Mouse (Mus musculus) kidney, embryonic 15.5 days (tissue): ENCODE results near the gene Plcxd2. TPM values are rescaled to one million over a fixed set of nuclear protein-coding genes. Genes with fewer than 3 reads are reported as not detected.

Experiments
- ATAC-seq: fragments of 200-750 bp; cut with Nextera tagmentation; replicated peaks from 2 replicates; pipeline ENCODE4 v1.8.0; 2017; ENCODE audit warnings: moderate TSS enrichment; ENCODE audit not compliant: low FRiP score
- H3K27ac ChIP-seq: fragments of 300-500 bp; sonication (generic); 2 replicates; pipeline ENCODE4 v1.5.1; 2015; ENCODE audit warnings: mild to moderate bottlenecking, inconsistent platforms
- H3K27me3 ChIP-seq: fragments of 300-500 bp; sonication (generic); 2 replicates; pipeline ENCODE4 v1.6.1; 2015; ENCODE audit warnings: inconsistent platforms
- H3K36me3 ChIP-seq: fragments of 300-500 bp; sonication (generic); 2 replicates; pipeline ENCODE4 v1.6.1; 2015; ENCODE audit warnings: inconsistent platforms
- H3K4me1 ChIP-seq: fragments of 300-500 bp; sonication (generic); 2 replicates; pipeline ENCODE4 v1.6.1; 2015; ENCODE audit warnings: inconsistent platforms
- H3K4me2 ChIP-seq: fragments of 300-500 bp; sonication (generic); 2 replicates; pipeline ENCODE4 v1.6.1; 2015; ENCODE audit warnings: moderate library complexity, mild to moderate bottlenecking, inconsistent platforms
- H3K4me3 ChIP-seq: fragments of 300-500 bp; sonication (generic); replicated peaks from 2 replicates; pipeline ENCODE4 v1.5.1; 2015; ENCODE audit warnings: mild to moderate bottlenecking, inconsistent platforms
- H3K9ac ChIP-seq: fragments of 300-500 bp; sonication (generic); 2 replicates; pipeline ENCODE4 v1.6.1; 2015; ENCODE audit warnings: mild to moderate bottlenecking, inconsistent platforms
- H3K9me3 ChIP-seq: fragments of 300-500 bp; sonication (generic); replicated peaks from 2 replicates; pipeline ENCODE4 v1.6.1; 2016; ENCODE audit warnings: inconsistent platforms
- WGBS: fragments of 180-500 bp; shearing (Covaris S2); methylation state at CpG from one replicate; pipeline ENCODE4 v1.1.7; 2015; ENCODE audit warnings: mixed read lengths; 5-methylcytosine and 5-hydroxymethylcytosine counted together
- polyA plus RNA-seq: library from polyadenylated mRNA; unstranded; fragments of >200 nt; fragmentation: Nextera tagmentation; extraction: Ambion mirVana; gene quantifications from 2 replicates; pipeline ENCODE4 v1.2.1, GENCODE M21; 2015

The Plcxd2 gene
- polyA plus RNA-seq, 1 experiment from 2014 or later = 1.5 TPM

GRCm38 (mm10) chr16:46009717-46010116 lies 301 bp downstream of the Plcxd2 start:
- Histone ChIP-seq H3K4me1 (peaks cover 16% of the 10 kb centered on the region), H3K27ac (peak overlapping the region; percentile 75; the same call in 1 of the 2 replicates), H3K9ac (peak overlapping the region; percentile 51), H3K4me3 (peak overlapping the region; percentile 68), H3K36me3 (no peaks in the 10 kb centered on the region), H3K4me2 (peak overlapping the region; percentile 90), H3K9me3 (no peaks in the 10 kb centered on the region), H3K27me3 (no peaks in the 10 kb centered on the region)
- no peak for ATAC-seq
- WGBS = 1% methylated on average over 13 of the region's 13 CpGs

DNA sequence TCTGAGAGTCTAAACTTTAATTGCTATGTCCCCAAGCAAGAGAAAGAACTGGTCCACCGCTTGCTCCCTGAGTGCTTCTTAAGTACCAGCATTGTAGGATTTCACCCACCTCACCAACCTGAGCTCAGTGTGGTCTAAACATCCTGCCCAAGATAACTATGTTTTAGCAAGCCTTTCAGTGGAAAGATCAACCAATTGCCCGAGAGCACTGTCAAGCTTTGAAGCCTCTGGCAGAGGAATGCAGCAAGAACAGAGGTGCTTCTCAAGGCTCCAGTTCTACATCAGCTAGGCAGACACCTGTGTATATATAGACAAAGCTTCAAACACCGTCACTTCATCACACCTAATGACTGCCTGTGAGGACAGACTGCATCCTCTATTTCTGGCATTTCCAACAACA lies 1.3 kb downstream of the Plcxd2 start:
- H3K9ac ChIP-seq = no peak overlapping the region
- 0 out of 2 replicates have a peak overlapping the region, but pooled peaks have one; percentile 68 for H3K4me3 ChIP-seq
- 74% methylated on average over 3 of the region's 3 CpGs for WGBS
- no peaks in the 10 kb centered on the region for H3K9me3 ChIP-seq
- no peaks in the 10 kb centered on the region for H3K36me3 ChIP-seq
- peaks cover 16% of the 10 kb centered on the region for H3K4me1 ChIP-seq
- H3K27me3 ChIP-seq = no peaks in the 10 kb centered on the region
- no peak overlapping the region for H3K27ac ChIP-seq
- ATAC-seq = no peak
- peak overlapping the region; percentile 90; the same call in 1 of the 2 replicates for H3K4me2 ChIP-seq

DNA sequence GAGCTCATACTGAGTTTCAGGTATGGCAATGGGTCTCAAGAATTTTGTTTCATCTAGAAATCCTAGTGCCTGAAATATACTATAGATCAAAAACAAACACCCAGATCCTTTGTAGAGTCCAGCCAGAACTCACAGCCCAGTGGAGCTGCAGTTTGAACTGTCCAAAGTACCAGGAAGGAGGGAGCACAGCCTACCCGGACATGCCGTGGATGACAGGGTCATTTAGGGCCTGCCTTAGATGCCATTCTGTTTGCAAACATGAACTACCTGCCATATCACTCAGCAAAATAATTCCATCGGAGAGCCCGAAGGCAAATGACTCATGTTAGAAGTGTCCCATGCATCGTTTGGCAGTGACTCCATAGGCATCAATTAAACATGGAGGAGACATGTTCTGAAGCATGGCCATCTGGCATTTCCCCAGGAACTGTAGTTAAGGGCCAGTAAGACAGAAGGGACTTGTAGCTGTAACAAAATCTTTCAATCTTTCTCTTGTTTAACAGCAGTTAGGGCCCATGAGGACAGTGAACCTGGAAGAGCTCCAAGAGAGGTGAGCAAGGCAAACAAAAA lies 1.9 kb downstream of the Plcxd2 start:
- H3K9me3 ChIP-seq = no peaks in the 10 kb centered on the region
- H3K9ac ChIP-seq = no peak overlapping the region
- no peak overlapping the region for H3K4me2 ChIP-seq
- H3K36me3 ChIP-seq = no peaks in the 10 kb centered on the region
- 73% methylated on average over 5 of the region's 5 CpGs for WGBS
- H3K27ac ChIP-seq = no peak overlapping the region
- no peaks in the 10 kb centered on the region for H3K27me3 ChIP-seq
- no peak overlapping the region for H3K4me3 ChIP-seq
- H3K4me1 ChIP-seq = peaks cover 16% of the 10 kb centered on the region
- no peak for ATAC-seq

DNA sequence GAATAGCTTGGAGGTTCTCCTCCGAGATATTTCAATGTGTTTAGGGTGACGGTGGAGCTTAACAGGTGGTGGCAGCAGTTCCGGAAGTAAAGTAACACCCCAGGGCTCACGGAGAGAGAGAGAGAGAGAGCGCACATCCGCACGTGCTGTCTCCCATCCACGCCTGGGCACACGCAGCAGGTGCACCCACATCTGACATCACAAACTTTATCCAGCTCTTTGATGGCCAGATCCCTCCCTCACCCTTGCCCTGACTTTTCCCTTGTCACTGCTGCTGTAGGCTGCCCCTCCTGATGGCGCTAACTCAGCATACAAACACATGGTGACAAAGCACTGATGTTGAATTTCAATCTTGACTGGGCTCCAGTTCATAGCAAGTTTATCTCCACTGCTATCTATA lies 3.8 kb downstream of the Plcxd2 start:
- ATAC-seq = no peak
- Histone ChIP-seq H3K27ac (no peak overlapping the region), H3K4me1 (peaks cover 14% of the 10 kb centered on the region), H3K9ac (no peak overlapping the region), H3K27me3 (no peaks in the 10 kb centered on the region), H3K36me3 (no peaks in the 10 kb centered on the region), H3K9me3 (no peaks in the 10 kb centered on the region), H3K4me3 (no peak overlapping the region), H3K4me2 (no peak overlapping the region)
- 83% methylated on average over 10 of the region's 10 CpGs for WGBS

GRCm38 (mm10) chr16:46001550-46002166 lies 8.4 kb downstream of the Plcxd2 start:
- H3K9ac ChIP-seq = no peak overlapping the region
- 83% methylated on average over 10 of the region's 10 CpGs for WGBS
- H3K4me1 ChIP-seq = no peaks in the 10 kb centered on the region
- H3K4me3 ChIP-seq = no peak overlapping the region
- no peak for ATAC-seq
- no peak overlapping the region for H3K4me2 ChIP-seq
- H3K9me3 ChIP-seq = no peaks in the 10 kb centered on the region
- H3K27me3 ChIP-seq = no peaks in the 10 kb centered on the region
- no peaks in the 10 kb centered on the region for H3K36me3 ChIP-seq
- no peak overlapping the region for H3K27ac ChIP-seq

GRCm38 (mm10) chr16:46000976-46001375 lies 9.0 kb downstream of the Plcxd2 start:
- 91% methylated on average over 3 of the region's 3 CpGs for WGBS
- H3K27me3 ChIP-seq = no peaks in the 10 kb centered on the region
- no peak overlapping the region for H3K27ac ChIP-seq
- H3K9ac ChIP-seq = no peak overlapping the region
- ATAC-seq = no peak
- no peaks in the 10 kb centered on the region for H3K9me3 ChIP-seq
- no peaks in the 10 kb centered on the region for H3K4me1 ChIP-seq
- H3K4me3 ChIP-seq = no peak overlapping the region
- H3K36me3 ChIP-seq = no peaks in the 10 kb centered on the region
- H3K4me2 ChIP-seq = no peak overlapping the region

DNA sequence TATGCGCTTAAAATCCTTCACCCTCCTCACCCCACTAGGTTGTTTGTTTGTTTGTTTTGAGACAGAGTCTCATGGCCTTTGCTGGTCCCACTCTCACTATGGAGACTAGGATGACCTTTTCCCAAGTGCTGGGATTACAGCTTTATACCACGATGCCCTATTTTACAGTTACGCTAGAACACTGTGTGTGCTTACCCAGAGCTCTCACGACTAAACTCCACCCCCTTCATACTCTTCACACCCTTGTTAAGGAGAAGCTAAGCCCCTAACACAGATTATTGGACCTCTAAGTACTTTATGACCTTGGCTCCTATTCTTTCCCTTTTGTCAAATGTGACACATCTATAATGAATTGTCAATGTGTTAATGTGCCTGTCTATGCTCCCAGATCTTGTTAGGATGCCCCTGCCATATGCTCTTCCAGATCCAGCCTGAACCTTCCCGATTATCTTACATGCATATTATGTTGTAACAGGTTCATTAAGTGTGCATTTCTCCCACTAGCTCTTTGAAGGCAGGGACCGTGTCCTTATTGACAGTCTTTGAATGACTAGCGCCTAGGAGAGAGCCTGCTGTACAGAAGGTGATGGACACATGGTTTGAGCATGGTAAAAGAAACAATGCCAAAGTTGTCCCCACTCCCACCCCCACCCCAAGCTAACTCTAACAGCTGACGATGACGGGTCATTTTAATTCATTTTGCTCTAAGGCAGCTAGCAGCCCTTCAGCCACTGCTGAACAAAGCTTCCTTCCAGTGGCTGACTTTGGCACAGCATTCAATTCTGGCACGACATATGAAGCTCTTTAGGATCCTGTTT lies 10.4 kb downstream of the Plcxd2 start:
- 49% methylated on average over 10 of the region's 10 CpGs for WGBS

GRCm38 (mm10) chr16:45998231-45998630 lies 11.8 kb downstream of the Plcxd2 start:
- Histone ChIP-seq H3K4me3 (no peak overlapping the region), H3K27ac (no peak overlapping the region), H3K4me1 (no peaks in the 10 kb centered on the region), H3K9ac (no peak overlapping the region), H3K27me3 (no peaks in the 10 kb centered on the region), H3K4me2 (no peak overlapping the region), H3K36me3 (no peaks in the 10 kb centered on the region), H3K9me3 (no peaks in the 10 kb centered on the region)
- ATAC-seq = no peak
- 77% methylated on average over 7 of the region's 7 CpGs for WGBS

More for the DNA sequence above, 10.4 kb downstream of the Plcxd2 start:
- Histone ChIP-seq H3K4me1 (no peaks in the 10 kb centered on the region), H3K27me3 (no peaks in the 10 kb centered on the region), H3K9ac (no peak overlapping the region), H3K27ac (no peak overlapping the region), H3K4me3 (no peak overlapping the region), H3K9me3 (no peaks in the 10 kb centered on the region), H3K4me2 (no peak overlapping the region), H3K36me3 (no peaks in the 10 kb centered on the region)
- no peak for ATAC-seq

GRCm38 (mm10) chr16:45990901-45991676 lies 18.9 kb downstream of the Plcxd2 start:
- no peaks in the 10 kb centered on the region for H3K4me1 ChIP-seq
- WGBS = 51% methylated on average over 10 of the region's 10 CpGs

DNA sequence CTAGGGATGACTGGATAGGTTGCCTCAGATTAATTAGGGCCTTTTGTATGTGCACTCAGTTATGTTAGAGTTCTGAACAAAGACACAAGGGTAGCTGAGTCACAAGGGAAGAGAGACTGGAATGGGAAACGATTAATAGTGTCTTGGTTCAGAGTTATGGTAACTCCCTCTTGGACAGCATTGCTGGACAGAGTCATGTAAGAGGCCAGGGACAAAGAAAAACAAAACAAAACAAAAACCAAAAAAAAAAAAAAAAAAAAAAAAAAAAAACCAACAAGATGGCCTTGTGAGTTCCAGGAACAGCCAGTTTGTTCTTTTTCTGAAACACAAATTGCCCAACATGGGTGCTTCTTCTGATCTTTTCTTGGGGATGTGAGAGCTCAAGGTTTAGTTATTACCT lies 23.8 kb downstream of the Plcxd2 start:
- Histone ChIP-seq H3K27me3 (no peaks in the 10 kb centered on the region), H3K9ac (no peak overlapping the region), H3K4me1 (no peaks in the 10 kb centered on the region), H3K27ac (no peak overlapping the region), H3K9me3 (no peaks in the 10 kb centered on the region), H3K4me2 (no peak overlapping the region), H3K36me3 (no peaks in the 10 kb centered on the region), H3K4me3 (no peak overlapping the region)
- no peak for ATAC-seq
- WGBS = 65% methylated on average over 1 of the region's 1 CpGs

More at GRCm38 (mm10) chr16:45990901-45991676, 18.9 kb downstream of the Plcxd2 start:
- no peak overlapping the region for H3K27ac ChIP-seq
- H3K4me3 ChIP-seq = no peak overlapping the region
- no peaks in the 10 kb centered on the region for H3K27me3 ChIP-seq
- ATAC-seq = no peak
- no peaks in the 10 kb centered on the region for H3K9me3 ChIP-seq
- H3K36me3 ChIP-seq = no peaks in the 10 kb centered on the region
- H3K9ac ChIP-seq = no peak overlapping the region
- no peak overlapping the region for H3K4me2 ChIP-seq

GRCm38 (mm10) chr16:45984610-45985606 lies 25.1 kb downstream of the Plcxd2 start:
- Histone ChIP-seq H3K27me3 (no peaks in the 10 kb centered on the region), H3K27ac (no peak overlapping the region), H3K36me3 (no peaks in the 10 kb centered on the region), H3K9ac (no peak overlapping the region), H3K4me2 (no peak overlapping the region), H3K9me3 (no peaks in the 10 kb centered on the region), H3K4me3 (no peak overlapping the region), H3K4me1 (no peaks in the 10 kb centered on the region)
- 81% methylated on average over 4 of the region's 4 CpGs for WGBS
- no peak for ATAC-seq
